Mouse (Mus musculus): Measurements from ENCODE around the gene Ms4a4b. TPM values are rescaled to one million over a fixed set of nuclear protein-coding genes. Genes with fewer than 3 reads are reported as not detected.

The Ms4a4b gene
- polyA plus RNA-seq, 1 experiment from 2014 or later = not detected

Other genes starting within 250 kb of the Ms4a4b start
- gene Ms4a13, start 246.8 kb upstream of the Ms4a4b start, polyA plus RNA-seq (2015; fragmentation: Nextera tagmentation; extraction: Ambion mirVana) = not detected in 2 replicates
- not detected in 2 replicates for gene Ms4a12, start 211.1 kb upstream of the Ms4a4b start, polyA plus RNA-seq (2015; fragmentation: Nextera tagmentation; extraction: Ambion mirVana)
- gene Ms4a1, start 177.3 kb upstream of the Ms4a4b start, polyA plus RNA-seq (2015; fragmentation: Nextera tagmentation; extraction: Ambion mirVana) = not detected in 2 replicates
- gene Ms4a5, start 159.7 kb upstream of the Ms4a4b start, polyA plus RNA-seq (2015; fragmentation: Nextera tagmentation; extraction: Ambion mirVana) = not detected in 2 replicates
- 0.05 TPM in 1 of 2 replicates, not detected in the other for gene Ms4a14, start 129.1 kb upstream of the Ms4a4b start, polyA plus RNA-seq (2015; fragmentation: Nextera tagmentation; extraction: Ambion mirVana)
- 2.7 and 3.6 TPM in 2 replicates for gene Ms4a7, start 107.4 kb upstream of the Ms4a4b start, polyA plus RNA-seq (2015; fragmentation: Nextera tagmentation; extraction: Ambion mirVana)
- 2.8 and 4.2 TPM in 2 replicates for gene Ms4a4a, start 68.0 kb upstream of the Ms4a4b start, polyA plus RNA-seq (2015; fragmentation: Nextera tagmentation; extraction: Ambion mirVana)
- gene Ms4a4c, start 38.8 kb upstream of the Ms4a4b start, polyA plus RNA-seq (2015; fragmentation: Nextera tagmentation; extraction: Ambion mirVana) = 0.27 and 1.3 TPM in 2 replicates
- gene Ms4a6c, start 25.8 kb downstream of the Ms4a4b start, polyA plus RNA-seq (2015; fragmentation: Nextera tagmentation; extraction: Ambion mirVana) = 2.8 and 3.7 TPM in 2 replicates
- not detected in 2 replicates for gene Gm8369, start 42.4 kb downstream of the Ms4a4b start, polyA plus RNA-seq (2015; fragmentation: Nextera tagmentation; extraction: Ambion mirVana)
- 3.0 and 3.7 TPM in 2 replicates for gene Ms4a6b, start 73.0 kb downstream of the Ms4a4b start, polyA plus RNA-seq (2015; fragmentation: Nextera tagmentation; extraction: Ambion mirVana)
- 0.37 and 0.47 TPM in 2 replicates for gene Ms4a4d, start 93.2 kb downstream of the Ms4a4b start, polyA plus RNA-seq (2015; fragmentation: Nextera tagmentation; extraction: Ambion mirVana)
- 1.7 and 2.6 TPM in 2 replicates for gene Ms4a6d, start 161.3 kb downstream of the Ms4a4b start, polyA plus RNA-seq (2015; fragmentation: Nextera tagmentation; extraction: Ambion mirVana)
- gene Ms4a2, start 180.2 kb downstream of the Ms4a4b start, polyA plus RNA-seq (2015; fragmentation: Nextera tagmentation; extraction: Ambion mirVana) = not detected in 2 replicates
- gene Ms4a3, start 197.3 kb downstream of the Ms4a4b start, polyA plus RNA-seq (2015; fragmentation: Nextera tagmentation; extraction: Ambion mirVana) = 0.12 and 0.31 TPM in 2 replicates
- gene Oosp2, start 217.0 kb downstream of the Ms4a4b start, polyA plus RNA-seq (2015; fragmentation: Nextera tagmentation; extraction: Ambion mirVana) = not detected in 2 replicates
- not detected in 2 replicates for gene Oosp1, start 247.6 kb downstream of the Ms4a4b start, polyA plus RNA-seq (2015; fragmentation: Nextera tagmentation; extraction: Ambion mirVana)